Comparison of ENCODE assay signal across 12 mouse cellular contexts in the genomic region with DNA sequence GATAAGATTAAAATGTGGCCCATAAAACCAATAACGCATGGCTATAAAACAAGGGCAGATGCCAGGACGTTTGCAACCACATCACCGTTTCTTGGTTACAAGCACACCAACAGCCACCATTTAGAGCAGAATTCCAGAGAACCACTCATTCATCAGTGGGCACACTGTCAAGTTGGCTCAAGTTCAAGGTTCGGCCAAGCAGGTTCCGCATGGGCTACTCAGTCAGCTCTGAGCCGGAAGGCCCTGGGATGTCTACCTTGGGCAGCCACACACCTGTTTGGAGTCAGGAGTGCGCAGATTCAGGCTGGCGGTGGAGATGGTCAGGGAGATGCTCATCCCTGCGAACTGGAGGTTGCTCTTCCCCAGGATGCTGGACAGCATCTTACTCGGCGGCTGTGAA.
DNase-seq lines count a peak whose midpoint lies in the region; ATAC-seq and TF ChIP-seq lines count a peak whose summit lies in the region.
"Had no signal": no experiment of that assay in that cellular context is flagged by ENCODE, and none has a peak within 500 bp of the region (broad histone marks: within the 10 kb centered on the region; RNA-seq: fewer than 3 reads in every experiment).

No protein-coding gene starts in this region.

- 70% methylated on average over 11 of the region's 11 CpGs for WGBS in forebrain, postnatal 0 days
- 93% methylated on average over 11 of the region's 11 CpGs for WGBS in forebrain, embryonic 10.5 days
- 83% methylated on average over 11 of the region's 11 CpGs for WGBS in intestine, postnatal 0 days

- H3K9ac ChIP-seq in forebrain, postnatal 0 days: no peak overlapping the region
- no peak overlapping the region for H3K9ac ChIP-seq in intestine, postnatal 0 days (ENCODE audit: low read depth, low read length)
- H3K9ac ChIP-seq: lung, embryonic 14.5 days; midbrain, embryonic 13.5 days had no signal

- peak; percentile 38 for DNase-seq in forebrain, postnatal 0 days
- no peak for DNase-seq in forebrain, embryonic 10.5 days (ENCODE audit: extremely low spot score, low spot score)
- DNase-seq in ovary, adult 18-20 months (ENCODE audit: low spot score): peak; percentile 7
- no peak for DNase-seq in ovary, postnatal 10 days (ENCODE audit: low spot score)
- peak; percentile 40 to 44 for DNase-seq in cerebellum, adult 18-20 months
- peak; percentile 80 to 87 for DNase-seq in kidney, postnatal 36 days
- no peak for DNase-seq in gastrocnemius, adult 18-20 months (ENCODE audit: low spot score)
- DNase-seq: B cell, adult 2 months; lung, embryonic 14.5 days had no signal

- H3K4me3 ChIP-seq in forebrain, postnatal 0 days (ENCODE audit: low read depth, low read length): no peak overlapping the region
- H3K4me3 ChIP-seq in forebrain, embryonic 10.5 days: no peak overlapping the region
- no peak overlapping the region for H3K4me3 ChIP-seq in intestine, postnatal 0 days (ENCODE audit: low read depth, low read length)
- H3K4me3 ChIP-seq: limb, embryonic 10.5 days; midbrain, embryonic 13.5 days had no signal

- H3K27ac ChIP-seq in forebrain, postnatal 0 days (ENCODE audit: low read depth, low read length): no peak overlapping the region
- H3K27ac ChIP-seq in forebrain, embryonic 10.5 days: no peak overlapping the region
- H3K27ac ChIP-seq in intestine, postnatal 0 days (ENCODE audit: low read depth, low read length): no peak overlapping the region
- H3K27ac ChIP-seq: limb, embryonic 10.5 days; midbrain, embryonic 13.5 days had no signal

- peaks cover 3% of the 10 kb centered on the region for H3K36me3 ChIP-seq in forebrain, postnatal 0 days (ENCODE audit: insufficient read depth)
- no peaks in the 10 kb centered on the region for H3K36me3 ChIP-seq in forebrain, embryonic 10.5 days (replicated peaks)
- H3K36me3 ChIP-seq in intestine, postnatal 0 days (ENCODE audit: control insufficient read depth, insufficient read depth): no peaks in the 10 kb centered on the region
- H3K36me3 ChIP-seq: limb, embryonic 10.5 days; midbrain, embryonic 13.5 days had no signal

- H3K9me3 ChIP-seq in forebrain, postnatal 0 days (ENCODE audit: low read length): no peaks in the 10 kb centered on the region
- no peaks in the 10 kb centered on the region for H3K9me3 ChIP-seq in forebrain, embryonic 10.5 days
- H3K9me3 ChIP-seq in intestine, postnatal 0 days (ENCODE audit: control insufficient read depth): no peaks in the 10 kb centered on the region
- H3K9me3 ChIP-seq: limb, embryonic 10.5 days; midbrain, embryonic 13.5 days had no signal

- ATAC-seq in forebrain, postnatal 0 days: no peak
- no peak for ATAC-seq in intestine, postnatal 0 days
- ATAC-seq: midbrain, embryonic 13.5 days had no signal

- no peaks in the 10 kb centered on the region for H3K4me1 ChIP-seq in forebrain, postnatal 0 days (ENCODE audit: insufficient read depth)
- no peaks in the 10 kb centered on the region for H3K4me1 ChIP-seq in forebrain, embryonic 10.5 days
- H3K4me1 ChIP-seq in intestine, postnatal 0 days (replicated peaks; ENCODE audit: control insufficient read depth, insufficient read depth, low read length): no peaks in the 10 kb centered on the region
- H3K4me1 ChIP-seq: limb, embryonic 10.5 days; midbrain, embryonic 13.5 days had no signal

- TF ChIP-seq CTCF in forebrain, postnatal 0 days (IDR thresholded peaks at IDR 0.05; ENCODE audit: low read depth): no peak
- TF ChIP-seq CTCF in intestine, postnatal 0 days (IDR thresholded peaks at IDR 0.05; ENCODE audit: low read depth): no peak

- no peak overlapping the region for H3K4me2 ChIP-seq in forebrain, postnatal 0 days (ENCODE audit: low read depth)
- no peak overlapping the region for H3K4me2 ChIP-seq in intestine, postnatal 0 days (replicated peaks; ENCODE audit: low read depth)
- H3K4me2 ChIP-seq: lung, embryonic 14.5 days; midbrain, embryonic 13.5 days had no signal

- no peaks in the 10 kb centered on the region for H3K27me3 ChIP-seq in forebrain, postnatal 0 days (ENCODE audit: insufficient read depth, low read length)
- H3K27me3 ChIP-seq in forebrain, embryonic 10.5 days (ENCODE audit: poor library complexity, severe bottlenecking): no peaks in the 10 kb centered on the region
- H3K27me3 ChIP-seq in intestine, postnatal 0 days (replicated peaks; ENCODE audit: control insufficient read depth, insufficient read depth, low read length): no peaks in the 10 kb centered on the region
- H3K27me3 ChIP-seq: midbrain, embryonic 13.5 days had no signal

Comparison
In these comparisons a context has a peak if more than half of its experiments do, and no peak if none do; other contexts are left out.
1. DNase-seq: peak in forebrain, postnatal 0 days (single experiment), ovary, adult 18-20 months (single experiment), cerebellum, adult 18-20 months (2 of 2) and kidney, postnatal 36 days (2 of 2); none in forebrain, embryonic 10.5 days (single experiment), ovary, postnatal 10 days (single experiment) and gastrocnemius, adult 18-20 months (single experiment).